Mouse (Mus musculus): ENCODE results near the gene Uchl4. TPM values are rescaled to one million over a fixed set of nuclear protein-coding genes. Genes with fewer than 3 reads are reported as not detected.
"Not testable (repeated sequence)": the region's sequence is repeated elsewhere in the genome, so short reads cannot be mapped to it uniquely, and the experiment has no call there.

The Uchl4 gene
- polyA plus RNA-seq, 1 experiment from 2014 or later: 2.8 TPM

DNA sequence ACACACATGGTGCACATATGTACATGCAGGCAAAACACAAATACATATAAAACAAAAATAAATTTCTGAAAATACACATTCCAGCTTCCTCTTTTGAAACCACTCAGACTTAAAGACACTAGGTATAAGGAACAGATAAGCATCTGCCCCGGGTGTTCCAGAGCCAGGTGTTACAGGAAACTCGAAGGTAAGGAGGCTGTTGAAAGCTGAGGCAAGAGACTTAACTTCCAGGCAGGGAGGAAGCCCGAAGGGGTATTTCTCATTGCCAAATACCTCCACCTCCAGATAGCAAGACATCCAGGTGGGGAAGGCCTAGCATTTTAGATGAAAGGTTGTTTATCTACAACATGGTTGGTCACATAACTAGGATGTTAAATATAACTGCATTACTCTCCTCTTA, 20.4 kb downstream of the Uchl4 start:
- Histone ChIP-seq H3K9ac (ENCODE audit: low read length) (no peak overlapping the region), H3K27ac (ENCODE audit: low read length) (no peak overlapping the region), H3K27me3 (ENCODE audit: control insufficient read depth, insufficient read depth, low read length) (no peaks in the 10 kb centered on the region), H3K36me3 (ENCODE audit: control insufficient read depth, insufficient read depth, low read length) (no peaks in the 10 kb centered on the region), H3K4me2 (ENCODE audit: low read depth, low read length) (no peak overlapping the region), H3K4me3 (replicated peaks; ENCODE audit: low read length) (no peak overlapping the region), H3K9me3 (replicated peaks; ENCODE audit: control insufficient read depth, low read length) (no peaks in the 10 kb centered on the region), H3K4me1 (ENCODE audit: control insufficient read depth, insufficient read depth, low read length) (peaks cover 11% of the 10 kb centered on the region; the same call in 1 of the 2 replicates)
- ATAC-seq (ENCODE audit: insufficient read depth, low FRiP score): no peak
- 72% methylated on average over 3 of the region's 3 CpGs for WGBS

DNA sequence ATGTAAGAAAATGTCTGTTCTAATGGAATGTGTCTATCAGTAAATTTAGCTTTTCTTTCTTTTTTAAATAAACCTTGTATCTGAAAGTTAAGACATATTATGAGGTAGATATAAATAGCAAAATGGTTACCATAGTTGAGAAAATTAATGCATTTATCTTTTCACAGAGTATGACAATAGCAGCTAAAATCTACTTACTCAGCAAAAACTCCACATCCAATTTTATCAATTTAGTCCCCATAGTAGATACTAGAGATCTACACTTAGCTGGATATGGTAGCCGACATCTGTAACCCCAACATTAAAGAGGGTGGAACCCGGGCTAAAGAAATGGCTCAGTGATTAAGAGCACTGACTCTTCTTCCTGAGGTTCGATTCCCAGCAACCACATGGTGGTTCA, 21.2 kb downstream of the Uchl4 start:
- WGBS: 93% methylated on average over 3 of the region's 3 CpGs
- Histone ChIP-seq H3K4me2 (ENCODE audit: low read depth, low read length) (no peak overlapping the region), H3K4me1 (ENCODE audit: control insufficient read depth, insufficient read depth, low read length) (peaks cover 8% of the 10 kb centered on the region; the same call in 1 of the 2 replicates), H3K9ac (ENCODE audit: low read length) (no peak overlapping the region), H3K9me3 (replicated peaks; ENCODE audit: control insufficient read depth, low read length) (no peaks in the 10 kb centered on the region), H3K36me3 (ENCODE audit: control insufficient read depth, insufficient read depth, low read length) (no peaks in the 10 kb centered on the region), H3K27ac (ENCODE audit: low read length) (no peak overlapping the region), H3K27me3 (ENCODE audit: control insufficient read depth, insufficient read depth, low read length) (no peaks in the 10 kb centered on the region), H3K4me3 (replicated peaks; ENCODE audit: low read length) (no peak overlapping the region)
- ATAC-seq (ENCODE audit: insufficient read depth, low FRiP score): no peak

DNA sequence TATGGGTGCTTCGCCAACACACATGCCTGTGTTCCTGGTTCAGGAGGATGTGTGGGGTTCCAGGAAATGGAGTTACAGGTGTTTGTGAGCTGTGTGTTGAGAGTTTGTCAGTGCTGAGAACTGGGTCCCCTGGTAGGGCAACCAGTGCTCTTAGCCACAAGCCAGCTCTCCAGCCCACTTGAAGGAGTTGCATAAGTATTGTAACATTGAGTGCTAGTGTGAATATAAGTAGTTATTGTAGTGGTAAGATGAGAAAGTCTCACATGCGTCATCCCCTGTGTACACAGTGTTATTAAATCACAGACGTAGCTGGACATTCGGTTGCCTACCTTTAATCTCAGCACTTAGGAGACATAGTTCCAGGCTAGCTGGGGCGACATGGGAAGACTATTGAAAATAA, 24.9 kb downstream of the Uchl4 start:
- H3K4me3 ChIP-seq (replicated peaks; ENCODE audit: low read length): no peak overlapping the region
- no peaks in the 10 kb centered on the region for H3K36me3 ChIP-seq (ENCODE audit: control insufficient read depth, insufficient read depth, low read length)
- H3K4me2 ChIP-seq (ENCODE audit: low read depth, low read length): no peak overlapping the region
- H3K27me3 ChIP-seq (ENCODE audit: control insufficient read depth, insufficient read depth, low read length): no peaks in the 10 kb centered on the region
- ATAC-seq (ENCODE audit: insufficient read depth, low FRiP score): no peak
- 77% methylated on average over 5 of the region's 5 CpGs for WGBS
- no peaks in the 10 kb centered on the region for H3K4me1 ChIP-seq (ENCODE audit: control insufficient read depth, insufficient read depth, low read length)
- no peak overlapping the region for H3K27ac ChIP-seq (ENCODE audit: low read length)
- H3K9me3 ChIP-seq (replicated peaks; ENCODE audit: control insufficient read depth, low read length): no peaks in the 10 kb centered on the region
- H3K9ac ChIP-seq (ENCODE audit: low read length): no peak overlapping the region

DNA sequence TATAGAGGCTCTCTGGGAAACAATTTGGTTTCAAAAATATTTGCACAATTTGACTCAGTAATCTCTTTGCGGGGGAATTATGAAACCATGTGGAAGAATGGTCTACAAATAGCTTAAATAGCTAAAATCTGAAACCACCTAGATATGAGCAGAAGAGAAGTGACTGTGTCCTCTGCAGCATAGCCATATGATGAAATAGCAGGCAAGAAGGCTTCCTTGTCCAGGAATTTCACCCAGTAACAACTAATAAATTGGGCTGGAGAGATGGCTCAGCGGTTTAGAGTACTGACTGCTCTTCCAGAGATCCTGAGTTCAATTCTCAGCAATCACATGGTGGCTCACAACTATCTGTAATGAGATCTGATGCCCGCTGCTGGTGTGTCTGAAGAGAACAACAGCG, 26.0 kb downstream of the Uchl4 start:
- Histone ChIP-seq H3K27me3 (ENCODE audit: control insufficient read depth, insufficient read depth, low read length) (no peaks in the 10 kb centered on the region), H3K36me3 (ENCODE audit: control insufficient read depth, insufficient read depth, low read length) (no peaks in the 10 kb centered on the region), H3K9me3 (replicated peaks; ENCODE audit: control insufficient read depth, low read length) (no peaks in the 10 kb centered on the region), H3K4me3 (replicated peaks; ENCODE audit: low read length) (no peak overlapping the region), H3K4me2 (ENCODE audit: low read depth, low read length) (no peak overlapping the region), H3K4me1 (ENCODE audit: control insufficient read depth, insufficient read depth, low read length) (no peaks in the 10 kb centered on the region), H3K27ac (ENCODE audit: low read length) (no peak overlapping the region), H3K9ac (ENCODE audit: low read length) (no peak overlapping the region)
- no peak for ATAC-seq (ENCODE audit: insufficient read depth, low FRiP score)
- 84% methylated on average over 4 of the region's 4 CpGs for whole genome bisulfite sequencing

DNA sequence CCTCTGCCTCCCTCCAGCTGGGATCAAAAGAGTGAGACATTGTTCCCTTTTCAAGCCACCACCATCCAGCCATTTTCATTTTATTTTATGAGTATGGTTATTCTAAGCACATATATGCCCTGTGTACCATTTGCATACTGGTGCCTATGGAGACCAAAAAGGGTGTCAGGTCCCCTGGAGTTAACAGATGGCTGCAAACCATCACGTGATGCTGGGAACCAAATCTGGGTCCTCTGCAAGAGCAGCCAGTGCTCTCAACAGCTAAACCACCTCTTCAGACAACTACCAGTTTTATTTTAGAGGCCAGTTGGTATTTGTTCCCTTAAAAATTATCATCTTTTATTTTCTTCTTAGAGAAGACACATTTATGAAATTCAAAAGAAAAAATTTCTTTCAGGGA, 29.8 kb downstream of the Uchl4 start:
- 36% methylated on average over 1 of the region's 1 CpGs for WGBS
- Histone ChIP-seq H3K27ac (ENCODE audit: low read length) (no peak overlapping the region), H3K27me3 (ENCODE audit: control insufficient read depth, insufficient read depth, low read length) (no peaks in the 10 kb centered on the region), H3K4me3 (replicated peaks; ENCODE audit: low read length) (no peak overlapping the region), H3K4me1 (ENCODE audit: control insufficient read depth, insufficient read depth, low read length) (no peaks in the 10 kb centered on the region), H3K4me2 (ENCODE audit: low read depth, low read length) (no peak overlapping the region), H3K9me3 (replicated peaks; ENCODE audit: control insufficient read depth, low read length) (no peaks in the 10 kb centered on the region), H3K9ac (ENCODE audit: low read length) (no peak overlapping the region), H3K36me3 (ENCODE audit: control insufficient read depth, insufficient read depth, low read length) (no peaks in the 10 kb centered on the region)
- no peak for ATAC-seq (ENCODE audit: insufficient read depth, low FRiP score)

DNA sequence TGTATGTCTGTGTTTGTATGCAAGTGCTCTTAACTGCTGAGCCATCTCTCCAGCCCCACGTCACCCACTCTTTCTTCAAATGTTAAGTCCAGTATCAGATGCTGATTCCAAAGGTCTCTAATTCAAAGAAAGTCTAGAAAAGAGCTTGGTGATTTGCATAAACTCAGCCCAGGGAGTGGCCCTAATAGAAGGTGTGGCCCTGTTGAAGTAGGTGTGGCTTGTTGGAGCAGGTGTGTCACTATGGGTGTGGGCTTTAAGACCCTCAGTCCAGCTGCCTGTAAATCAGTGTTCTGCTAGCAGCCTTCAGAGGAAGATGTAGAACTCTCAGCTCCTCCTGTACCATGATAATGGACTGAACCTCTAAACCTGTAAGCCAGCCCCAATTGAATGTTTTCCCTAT, 32.2 kb downstream of the Uchl4 start:
- H3K27ac ChIP-seq (ENCODE audit: low read length): no peak overlapping the region
- WGBS: 72% methylated on average over 1 of the region's 1 CpGs
- no peaks in the 10 kb centered on the region for H3K27me3 ChIP-seq (ENCODE audit: control insufficient read depth, insufficient read depth, low read length)
- no peak overlapping the region for H3K4me3 ChIP-seq (replicated peaks; ENCODE audit: low read length)
- no peaks in the 10 kb centered on the region for H3K4me1 ChIP-seq (ENCODE audit: control insufficient read depth, insufficient read depth, low read length)
- no peaks in the 10 kb centered on the region for H3K36me3 ChIP-seq (ENCODE audit: control insufficient read depth, insufficient read depth, low read length)
- ATAC-seq (ENCODE audit: insufficient read depth, low FRiP score): no peak
- H3K4me2 ChIP-seq (ENCODE audit: low read depth, low read length): no peak overlapping the region
- no peak overlapping the region for H3K9ac ChIP-seq (ENCODE audit: low read length)
- H3K9me3 ChIP-seq (replicated peaks; ENCODE audit: control insufficient read depth, low read length): no peaks in the 10 kb centered on the region

DNA sequence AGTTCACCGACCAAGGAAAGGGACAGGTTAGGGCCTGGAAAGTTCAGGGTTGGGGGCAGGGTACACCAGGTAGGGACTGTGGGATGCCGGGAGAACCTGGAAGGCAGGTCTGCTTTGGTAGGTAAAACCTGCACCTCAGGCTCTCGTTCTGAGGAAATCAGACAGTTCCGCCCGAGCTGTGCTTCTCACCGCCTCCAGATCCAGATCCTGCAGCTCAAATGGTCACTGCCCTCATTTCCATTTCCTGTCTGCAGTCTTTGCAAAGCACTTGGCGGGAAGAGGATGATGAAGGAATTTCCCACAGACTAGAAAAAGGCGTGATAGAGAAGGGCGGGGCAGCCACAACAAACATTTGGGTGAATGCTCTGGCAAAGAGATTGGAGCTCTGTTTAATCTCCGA, 33.2 kb downstream of the Uchl4 start:
- Histone ChIP-seq H3K27me3 (ENCODE audit: control insufficient read depth, insufficient read depth, low read length) (no peaks in the 10 kb centered on the region), H3K36me3 (ENCODE audit: control insufficient read depth, insufficient read depth, low read length) (no peaks in the 10 kb centered on the region), H3K4me3 (replicated peaks; ENCODE audit: low read length) (no peak overlapping the region), H3K27ac (ENCODE audit: low read length) (no peak overlapping the region), H3K9ac (ENCODE audit: low read length) (no peak overlapping the region), H3K4me1 (ENCODE audit: control insufficient read depth, insufficient read depth, low read length) (no peaks in the 10 kb centered on the region), H3K9me3 (replicated peaks; ENCODE audit: control insufficient read depth, low read length) (no peaks in the 10 kb centered on the region), H3K4me2 (ENCODE audit: low read depth, low read length) (no peak overlapping the region)
- 74% methylated on average over 10 of the region's 10 CpGs for WGBS
- no peak for ATAC-seq (ENCODE audit: insufficient read depth, low FRiP score)

DNA sequence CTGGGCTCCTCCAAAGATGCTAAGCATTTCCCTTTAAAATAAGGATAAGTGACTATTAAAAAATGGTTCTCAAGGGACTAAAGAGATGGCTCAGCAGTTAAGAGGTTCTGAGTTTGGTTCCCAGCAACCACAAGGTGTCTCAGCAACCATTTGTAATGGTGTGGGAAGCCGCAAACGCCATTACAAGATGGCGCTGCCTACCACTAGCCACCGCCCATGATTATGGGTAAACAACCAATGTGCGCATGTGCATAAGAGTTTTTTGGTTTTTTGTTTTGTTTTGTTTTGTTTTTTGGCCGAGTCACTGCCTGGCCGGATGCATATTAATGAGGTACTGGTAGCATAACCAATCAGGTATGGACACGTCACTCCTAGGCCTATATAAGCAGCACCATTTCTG, 33.8 kb downstream of the Uchl4 start:
- not testable (repeated sequence) for H3K27ac ChIP-seq (ENCODE audit: low read length); H3K4me3 ChIP-seq (replicated peaks; ENCODE audit: low read length); H3K4me1 ChIP-seq (ENCODE audit: control insufficient read depth, insufficient read depth, low read length); ATAC-seq (ENCODE audit: insufficient read depth, low FRiP score); H3K36me3 ChIP-seq (ENCODE audit: control insufficient read depth, insufficient read depth, low read length); H3K9ac ChIP-seq (ENCODE audit: low read length); H3K9me3 ChIP-seq (replicated peaks; ENCODE audit: control insufficient read depth, low read length); H3K4me2 ChIP-seq (ENCODE audit: low read depth, low read length); H3K27me3 ChIP-seq (ENCODE audit: control insufficient read depth, insufficient read depth, low read length)
- 96% methylated on average over 8 of the region's 8 CpGs for WGBS

DNA sequence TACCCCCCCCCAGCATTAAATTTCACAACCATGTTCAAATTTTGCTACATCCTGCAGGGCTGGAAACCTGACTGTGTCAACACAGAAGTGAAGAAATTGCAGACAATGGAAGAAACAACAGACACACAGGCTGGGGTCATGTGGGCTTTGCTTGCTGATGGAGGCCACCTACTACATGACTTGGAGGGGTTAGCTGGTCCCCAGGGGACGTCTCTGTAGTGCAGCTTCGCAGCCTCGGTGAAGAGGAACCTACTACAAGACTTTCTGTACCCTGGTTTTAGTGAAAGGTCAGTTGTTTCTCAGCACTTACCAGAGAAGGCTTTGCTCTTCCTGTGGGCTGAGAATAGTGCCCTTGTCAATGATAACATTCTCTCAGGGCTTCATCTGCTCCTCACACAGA, 36.2 kb downstream of the Uchl4 start:
- no peaks in the 10 kb centered on the region for H3K36me3 ChIP-seq (ENCODE audit: control insufficient read depth, insufficient read depth, low read length)
- H3K4me2 ChIP-seq (ENCODE audit: low read depth, low read length): no peak overlapping the region
- no peaks in the 10 kb centered on the region for H3K4me1 ChIP-seq (ENCODE audit: control insufficient read depth, insufficient read depth, low read length)
- H3K9me3 ChIP-seq (replicated peaks; ENCODE audit: control insufficient read depth, low read length): no peaks in the 10 kb centered on the region
- H3K27me3 ChIP-seq (ENCODE audit: control insufficient read depth, insufficient read depth, low read length): no peaks in the 10 kb centered on the region
- H3K27ac ChIP-seq (ENCODE audit: low read length): no peak overlapping the region
- no peak for ATAC-seq (ENCODE audit: insufficient read depth, low FRiP score)
- H3K4me3 ChIP-seq (replicated peaks; ENCODE audit: low read length): no peak overlapping the region
- no peak overlapping the region for H3K9ac ChIP-seq (ENCODE audit: low read length)
- WGBS: 55% methylated on average over 3 of the region's 3 CpGs

DNA sequence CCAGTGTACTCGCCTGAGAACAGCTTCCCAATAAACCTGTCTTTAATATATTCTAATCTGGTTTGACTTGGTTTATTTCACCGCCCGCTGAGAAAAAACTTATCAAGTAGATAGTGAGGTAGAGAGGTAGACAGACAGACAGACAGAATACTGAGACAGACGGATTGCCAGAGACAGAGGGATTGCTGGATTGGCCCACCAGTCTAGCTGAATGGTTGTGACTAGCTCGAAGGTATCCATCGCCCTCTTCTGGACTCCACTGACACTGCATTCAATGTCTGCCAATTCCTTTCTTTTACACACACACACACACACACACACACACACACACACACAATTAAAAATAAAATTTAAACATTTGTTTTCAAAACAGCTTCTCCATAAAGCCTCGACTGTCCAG, 37.6 kb downstream of the Uchl4 start:
- 38% methylated on average over 7 of the region's 7 CpGs for WGBS
- Histone ChIP-seq H3K4me2 (ENCODE audit: low read depth, low read length) (no peak overlapping the region), H3K4me1 (ENCODE audit: control insufficient read depth, insufficient read depth, low read length) (no peaks in the 10 kb centered on the region), H3K27ac (ENCODE audit: low read length) (no peak overlapping the region), H3K9me3 (replicated peaks; ENCODE audit: control insufficient read depth, low read length) (no peaks in the 10 kb centered on the region), H3K4me3 (replicated peaks; ENCODE audit: low read length) (no peak overlapping the region), H3K36me3 (ENCODE audit: control insufficient read depth, insufficient read depth, low read length) (no peaks in the 10 kb centered on the region), H3K9ac (ENCODE audit: low read length) (no peak overlapping the region), H3K27me3 (ENCODE audit: control insufficient read depth, insufficient read depth, low read length) (no peaks in the 10 kb centered on the region)
- ATAC-seq (ENCODE audit: insufficient read depth, low FRiP score): no peak

Measured in stomach, embryonic 16.5 days (tissue).